Mouse (Mus musculus): Measurements from ENCODE around the gene Rbl2. TPM values are rescaled to one million over a fixed set of nuclear protein-coding genes. Genes with fewer than 3 reads are reported as not detected.

Gene Rbl2
- 10 to 100 TPM; 36.3 to 39.5 TPM for total RNA-seq (2021)

- peak; percentile 97 for DNase-seq
Measured at GRCm38 (mm10) chr8:91069834-91070233, at the start of gene Rbl2. Rbl2 (plus strand) TSS chr8:91070057.

DNA sequence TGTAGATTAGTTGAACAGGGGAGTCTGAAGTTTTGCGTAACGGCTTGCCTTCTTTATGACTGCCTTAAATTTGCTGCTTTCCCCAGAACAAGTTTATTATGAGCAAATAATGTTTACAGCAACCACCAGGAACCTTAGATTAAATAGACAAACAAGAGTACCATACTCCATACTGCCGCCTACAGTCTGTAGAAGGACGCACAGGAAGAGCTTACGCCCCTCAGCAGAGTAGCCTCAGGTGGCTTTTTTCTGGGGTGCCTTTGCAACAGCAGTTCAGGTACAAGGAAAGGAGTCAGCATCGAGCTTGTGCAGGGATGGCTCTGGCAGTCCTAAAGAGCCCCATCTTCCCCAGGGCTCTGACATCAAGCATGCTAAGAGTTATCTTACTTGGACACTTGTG lies 35.4 kb upstream of the Rbl2 start:
- DNase-seq: no peak

DNA sequence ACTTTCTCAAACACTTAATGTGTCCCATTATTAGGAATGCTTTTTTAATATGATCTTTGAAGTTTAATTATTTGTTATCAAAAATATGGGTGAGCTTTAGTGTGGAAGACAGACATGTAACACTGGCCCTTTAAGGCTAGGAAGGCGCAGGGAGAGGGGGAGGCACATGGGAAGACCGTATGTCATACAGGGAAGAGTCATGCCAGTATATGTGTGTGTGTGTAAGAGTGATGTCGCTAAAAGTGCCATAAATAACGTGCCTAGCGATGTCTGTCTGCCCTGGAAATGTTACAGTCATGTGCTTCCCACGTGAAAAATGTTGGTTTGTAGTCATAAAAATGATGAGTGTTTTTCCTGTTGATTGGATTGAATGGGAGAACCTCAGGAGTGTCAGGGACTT lies 33.0 kb upstream of the Rbl2 start:
- no peak for DNase-seq

- DNase-seq: no peak
Measured at GRCm38 (mm10) chr8:91038637-91039036, 31.2 kb upstream of the Rbl2 start.

DNA sequence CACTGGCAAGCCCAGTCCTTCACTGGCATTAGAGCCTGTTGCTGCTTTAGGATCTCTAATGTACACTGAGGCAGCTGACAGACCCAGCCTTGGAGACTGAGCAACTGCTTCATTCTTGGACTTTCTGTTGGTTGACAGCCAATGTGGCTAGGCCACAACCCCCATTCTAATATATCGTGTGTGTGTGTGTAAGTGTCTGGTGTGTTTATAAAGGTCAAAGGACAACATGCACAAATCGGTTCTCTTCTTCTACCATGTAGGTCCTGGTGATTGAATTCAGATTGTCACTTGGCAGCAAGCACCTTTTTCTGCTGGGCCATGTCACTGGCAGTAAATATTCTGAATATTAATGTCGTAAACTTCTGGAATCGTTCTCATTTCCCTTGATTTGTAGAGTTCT lies 23.5 kb upstream of the Rbl2 start:
- DNase-seq: no peak

- peak; percentile 36 to 59 for DNase-seq
Measured at GRCm38 (mm10) chr8:91051037-91051436, 18.8 kb upstream of the Rbl2 start.

- DNase-seq: no peak
Measured at GRCm38 (mm10) chr8:91054418-91054817, 15.4 kb upstream of the Rbl2 start.

DNA sequence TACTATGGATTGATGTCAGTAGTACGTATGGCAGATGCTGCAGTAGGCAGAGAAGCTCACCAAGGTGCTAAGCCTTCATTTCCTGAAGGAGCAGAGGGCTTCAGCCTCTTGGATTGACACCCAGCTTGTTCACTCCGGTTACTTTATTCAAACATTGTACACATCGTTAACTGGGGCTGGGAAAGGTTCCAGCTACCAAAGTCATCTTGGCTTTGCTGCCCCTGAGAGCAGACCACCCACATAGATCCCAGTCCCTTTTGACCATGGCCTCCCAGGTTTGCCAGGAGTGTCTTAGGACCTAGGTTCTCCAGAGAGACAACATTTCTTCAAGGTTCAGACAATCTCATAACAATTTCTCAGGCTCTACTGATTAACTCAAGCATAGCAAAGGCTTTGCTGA lies 13.0 kb upstream of the Rbl2 start:
- DNase-seq: no peak

DNA sequence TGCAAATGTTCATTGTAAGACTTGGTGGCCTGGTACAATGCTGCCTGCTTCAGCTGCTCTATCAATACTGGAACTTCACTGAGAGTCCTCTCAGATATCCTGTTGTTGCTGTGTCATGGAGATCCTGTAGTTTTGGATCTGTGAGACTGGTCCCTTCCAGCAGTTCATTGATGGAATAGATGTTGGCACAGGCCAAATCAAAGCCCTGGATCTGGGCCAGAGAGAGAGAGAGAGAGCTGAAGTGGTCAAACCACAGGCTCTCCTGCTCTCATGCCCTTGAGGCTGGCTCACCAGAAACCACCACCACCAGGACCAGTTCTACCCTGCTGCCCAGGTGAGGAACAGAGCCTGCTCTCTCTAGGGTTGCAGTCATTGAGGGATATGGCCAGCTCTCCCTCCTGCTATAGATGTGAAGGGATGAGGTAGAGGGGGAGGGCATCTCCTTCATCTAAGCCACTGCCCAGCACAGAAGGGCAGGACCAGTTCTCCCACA lies 10.7 kb upstream of the Rbl2 start:
- DNase-seq: no peak

- no peak for DNase-seq
Measured at GRCm38 (mm10) chr8:91059884-91060510, 9.9 kb upstream of the Rbl2 start.

- DNase-seq: no peak
Measured at GRCm38 (mm10) chr8:91060555-91061471, 9.0 kb upstream of the Rbl2 start.

GRCm38 (mm10) chr8:91065179-91065578 lies 4.7 kb upstream of the Rbl2 start:
- no peak for DNase-seq

GRCm38 (mm10) chr8:91069407-91069806 lies 450 bp upstream of the Rbl2 start:
- no peak for DNase-seq

- peak; percentile 53 to 56 for DNase-seq
Measured at GRCm38 (mm10) chr8:91070275-91070859, 510 bp downstream of the Rbl2 start.

- DNase-seq: no peak
Measured at GRCm38 (mm10) chr8:91077077-91077867, 7.4 kb downstream of the Rbl2 start.

DNA sequence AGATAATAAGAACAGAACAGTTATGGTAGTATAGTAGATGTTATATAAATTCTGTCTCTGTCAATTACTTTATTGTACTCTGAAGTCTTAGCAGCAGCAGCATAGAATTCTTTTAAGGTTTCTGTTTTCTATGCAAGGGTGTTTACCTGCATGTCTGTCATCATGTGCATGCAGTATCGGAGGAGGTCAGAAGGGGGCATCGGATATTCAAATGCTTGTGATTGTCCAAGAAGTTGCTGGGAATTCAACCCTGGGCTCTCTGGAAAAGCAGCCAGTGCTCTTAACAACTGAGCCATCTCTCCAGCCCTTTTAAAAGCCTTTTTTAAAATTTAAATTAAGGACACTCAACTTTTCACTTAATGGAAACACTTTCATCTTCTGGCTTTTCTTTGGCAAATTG lies 9.8 kb downstream of the Rbl2 start:
- DNase-seq: no peak

DNA sequence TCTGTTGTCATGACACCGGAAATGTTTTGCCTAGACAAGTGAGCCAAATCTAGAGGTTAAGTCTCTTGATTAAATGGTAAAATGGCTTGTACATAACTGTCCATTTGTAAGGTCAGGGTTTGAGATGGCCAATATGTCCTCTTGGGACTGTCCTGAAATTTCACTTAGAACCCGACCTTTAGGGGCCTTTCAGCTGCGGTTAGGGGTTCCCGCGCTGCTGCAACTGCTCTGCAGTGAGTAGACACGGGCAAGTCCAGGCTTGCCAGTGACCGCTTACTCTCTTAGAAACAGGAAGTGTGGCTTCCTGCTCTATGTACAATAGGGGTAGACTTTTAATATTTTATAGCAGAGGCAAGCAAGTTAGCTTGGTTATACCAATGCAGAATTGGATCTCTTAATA lies 12.1 kb downstream of the Rbl2 start:
- DNase-seq: no peak

- no peak for DNase-seq
Measured at GRCm38 (mm10) chr8:91082428-91082827, 12.6 kb downstream of the Rbl2 start.

DNA sequence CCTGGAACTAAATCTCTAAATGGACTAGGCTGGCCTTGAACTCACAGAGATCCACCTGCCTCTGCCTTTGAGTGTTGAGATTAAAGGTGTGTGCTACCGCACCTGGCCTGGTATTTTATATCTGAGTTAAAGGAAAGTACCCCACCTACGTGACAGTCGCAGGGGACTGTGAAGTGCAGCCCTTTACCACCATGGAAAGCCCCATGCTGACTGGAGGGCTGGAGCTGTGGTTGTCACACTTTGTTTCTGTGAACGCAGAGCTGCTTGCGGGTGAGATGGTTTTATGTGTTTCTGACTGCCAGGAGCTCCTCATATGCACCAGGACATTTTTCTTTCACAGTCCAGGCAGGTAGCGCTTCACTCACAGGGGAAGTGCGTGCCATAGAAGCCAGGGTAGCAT lies 18.6 kb downstream of the Rbl2 start:
- no peak for DNase-seq

- DNase-seq: no peak
Measured at GRCm38 (mm10) chr8:91089601-91090000, 19.7 kb downstream of the Rbl2 start.

GRCm38 (mm10) chr8:91094135-91094534 lies 24.3 kb downstream of the Rbl2 start:
- DNase-seq: no peak

DNA sequence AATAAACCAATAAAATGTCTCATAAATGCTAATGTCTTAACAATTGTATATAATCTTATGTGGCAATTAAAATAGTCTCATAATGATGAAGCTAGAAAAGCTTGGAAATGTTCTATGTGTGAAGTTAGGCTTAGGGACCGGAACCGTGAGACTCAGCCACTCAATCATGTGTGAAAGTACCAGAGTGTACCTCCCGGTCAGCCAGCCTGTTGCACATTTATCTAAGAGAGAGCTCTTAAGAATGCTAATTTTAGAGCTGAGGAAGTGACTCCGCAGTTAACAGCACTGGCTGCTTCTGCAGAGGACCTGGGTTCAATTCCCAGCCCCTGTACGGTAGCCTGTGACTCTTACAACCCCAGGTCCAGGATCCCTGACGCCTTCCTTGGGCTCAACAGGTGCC lies 28.2 kb downstream of the Rbl2 start:
- no peak for DNase-seq

DNA sequence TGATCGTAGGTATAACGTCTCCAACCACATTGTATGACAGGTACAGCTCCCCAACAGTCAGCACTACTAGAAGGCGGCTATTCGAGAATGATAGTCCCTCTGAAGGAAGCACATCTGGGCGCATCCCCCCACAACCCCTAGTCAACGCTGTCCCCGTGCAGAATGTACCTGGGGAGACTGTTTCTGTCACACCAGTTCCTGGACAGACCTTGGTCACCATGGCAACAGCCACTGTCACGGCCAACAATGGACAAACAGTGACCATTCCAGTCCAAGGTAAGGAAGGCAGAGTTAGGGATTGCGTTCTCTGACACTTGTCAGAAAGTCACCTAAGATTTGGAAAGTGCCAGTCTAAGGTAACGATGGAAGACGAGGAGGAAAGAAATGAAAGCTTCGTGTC lies 36.4 kb downstream of the Rbl2 start:
- no peak for DNase-seq

Data from layer of hippocampus, postnatal 36 days (tissue).